Mouse (Mus musculus): ENCODE data around the gene Fbxo34. TPM values are rescaled to one million over a fixed set of nuclear protein-coding genes. Genes with fewer than 3 reads are reported as not detected.

The Fbxo34 gene
- polyA plus RNA-seq, 1 experiment from 2014 or later, result 18.1 TPM

- no peak for DNase-seq (ENCODE audit: low spot score)
- WGBS, result 93% methylated on average over 5 of the region's 5 CpGs
- Histone ChIP-seq H3K4me1 (ENCODE audit: insufficient read depth, low read depth, low read length) (no peaks in the 10 kb centered on the region), H3K9ac (replicated peaks; ENCODE audit: low read depth) (no peak overlapping the region), H3K27me3 (replicated peaks; ENCODE audit: insufficient read depth, low read length) (no peaks in the 10 kb centered on the region), H3K9me3 (ENCODE audit: low read length) (no peaks in the 10 kb centered on the region), H3K4me2 (replicated peaks; ENCODE audit: low read depth, low read length) (no peak overlapping the region), H3K27ac (ENCODE audit: low read length) (no peak overlapping the region), H3K4me3 (ENCODE audit: low read depth, low read length) (no peak overlapping the region), H3K36me3 (ENCODE audit: insufficient read depth, low read length) (no peaks in the 10 kb centered on the region)
- TF ChIP-seq CTCF (IDR thresholded peaks at IDR 0.05), result no peak
- TF ChIP-seq EP300 (IDR thresholded peaks at IDR 0.05), result no peak
- ATAC-seq, result no peak
Measured at GRCm38 (mm10) chr14:47506676-47507075, 56.5 kb downstream of the Fbxo34 start.

GRCm38 (mm10) chr14:47508035-47508434 lies 57.8 kb downstream of the Fbxo34 start:
- no peak overlapping the region for H3K4me3 ChIP-seq (ENCODE audit: low read depth, low read length)
- no peak overlapping the region for H3K4me2 ChIP-seq (replicated peaks; ENCODE audit: low read depth, low read length)
- no peak overlapping the region for H3K9ac ChIP-seq (replicated peaks; ENCODE audit: low read depth)
- no peak for ATAC-seq
- DNase-seq (ENCODE audit: low spot score), result no peak
- H3K27me3 ChIP-seq (replicated peaks; ENCODE audit: insufficient read depth, low read length), result no peaks in the 10 kb centered on the region
- H3K27ac ChIP-seq (ENCODE audit: low read length), result no peak overlapping the region
- no peaks in the 10 kb centered on the region for H3K4me1 ChIP-seq (ENCODE audit: insufficient read depth, low read depth, low read length)
- TF ChIP-seq CTCF (IDR thresholded peaks at IDR 0.05), result no peak
- TF ChIP-seq EP300 (IDR thresholded peaks at IDR 0.05), result no peak
- H3K36me3 ChIP-seq (ENCODE audit: insufficient read depth, low read length), result no peaks in the 10 kb centered on the region
- no peaks in the 10 kb centered on the region for H3K9me3 ChIP-seq (ENCODE audit: low read length)

GRCm38 (mm10) chr14:47510244-47510643 lies 60.0 kb downstream of the Fbxo34 start:
- Histone ChIP-seq H3K9me3 (ENCODE audit: low read length) (no peaks in the 10 kb centered on the region), H3K27ac (ENCODE audit: low read length) (no peak overlapping the region), H3K9ac (replicated peaks; ENCODE audit: low read depth) (no peak overlapping the region), H3K4me1 (ENCODE audit: insufficient read depth, low read depth, low read length) (peaks cover 3% of the 10 kb centered on the region; the same call in 1 of the 2 replicates), H3K27me3 (replicated peaks; ENCODE audit: insufficient read depth, low read length) (no peaks in the 10 kb centered on the region), H3K4me3 (ENCODE audit: low read depth, low read length) (no peak overlapping the region), H3K36me3 (ENCODE audit: insufficient read depth, low read length) (no peaks in the 10 kb centered on the region), H3K4me2 (replicated peaks; ENCODE audit: low read depth, low read length) (no peak overlapping the region)
- DNase-seq (ENCODE audit: low spot score), result no peak
- no peak for ATAC-seq
- TF ChIP-seq EP300 (IDR thresholded peaks at IDR 0.05), result no peak
- TF ChIP-seq CTCF (IDR thresholded peaks at IDR 0.05), result no peak
- WGBS, result 86% methylated on average over 4 of the region's 4 CpGs

- DNase-seq (ENCODE audit: low spot score), result no peak
- no peaks in the 10 kb centered on the region for H3K36me3 ChIP-seq (ENCODE audit: insufficient read depth, low read length)
- no peak for ATAC-seq
- no peaks in the 10 kb centered on the region for H3K9me3 ChIP-seq (ENCODE audit: low read length)
- peaks cover 4% of the 10 kb centered on the region; the same call in 1 of the 2 replicates for H3K4me1 ChIP-seq (ENCODE audit: insufficient read depth, low read depth, low read length)
- no peak overlapping the region for H3K27ac ChIP-seq (ENCODE audit: low read length)
- no peak overlapping the region for H3K9ac ChIP-seq (replicated peaks; ENCODE audit: low read depth)
- H3K4me3 ChIP-seq (ENCODE audit: low read depth, low read length), result no peak overlapping the region
- no peaks in the 10 kb centered on the region for H3K27me3 ChIP-seq (replicated peaks; ENCODE audit: insufficient read depth, low read length)
- H3K4me2 ChIP-seq (replicated peaks; ENCODE audit: low read depth, low read length), result no peak overlapping the region
- WGBS, result 95% methylated on average over 3 of the region's 3 CpGs
- TF ChIP-seq EP300 (IDR thresholded peaks at IDR 0.05), result no peak
- no peak for TF ChIP-seq CTCF (IDR thresholded peaks at IDR 0.05)
Measured at GRCm38 (mm10) chr14:47513606-47514005, 63.4 kb downstream of the Fbxo34 start.

GRCm38 (mm10) chr14:47514816-47515453 lies 64.7 kb downstream of the Fbxo34 start:
- H3K4me2 ChIP-seq (replicated peaks; ENCODE audit: low read depth, low read length), result peak overlapping the region; percentile 1; the same call in 1 of the 2 replicates
- peak; percentile 93 for ATAC-seq
- H3K9ac ChIP-seq (replicated peaks; ENCODE audit: low read depth), result no peak overlapping the region

GRCm38 (mm10) chr14:47515636-47516035 lies 65.4 kb downstream of the Fbxo34 start:
- ATAC-seq (no peak; the same call in 1 of the 2 replicates), DNase-seq (ENCODE audit: low spot score) (peak; percentile 65)
- no peak overlapping the region; the same call in 1 of the 2 replicates for H3K4me2 ChIP-seq (replicated peaks; ENCODE audit: low read depth, low read length)
- peaks cover 5% of the 10 kb centered on the region; the same call in 1 of the 2 replicates for H3K4me1 ChIP-seq (ENCODE audit: insufficient read depth, low read depth, low read length)
- no peak overlapping the region for H3K4me3 ChIP-seq (ENCODE audit: low read depth, low read length)
- no peaks in the 10 kb centered on the region for H3K36me3 ChIP-seq (ENCODE audit: insufficient read depth, low read length)
- no peaks in the 10 kb centered on the region for H3K27me3 ChIP-seq (replicated peaks; ENCODE audit: insufficient read depth, low read length)
- H3K27ac ChIP-seq (ENCODE audit: low read length), result peak overlapping the region; percentile 76
- 76% methylated on average over 8 of the region's 8 CpGs for WGBS
- H3K9ac ChIP-seq (replicated peaks; ENCODE audit: low read depth), result no peak overlapping the region
- TF ChIP-seq EP300 (IDR thresholded peaks at IDR 0.05), result no peak
- TF ChIP-seq CTCF (IDR thresholded peaks at IDR 0.05), result peak; percentile 54
- no peaks in the 10 kb centered on the region for H3K9me3 ChIP-seq (ENCODE audit: low read length)

More at GRCm38 (mm10) chr14:47514816-47515453, 64.7 kb downstream of the Fbxo34 start:
- peaks cover 5% of the 10 kb centered on the region; the same call in 1 of the 2 replicates for H3K4me1 ChIP-seq (ENCODE audit: insufficient read depth, low read depth, low read length)
- H3K4me3 ChIP-seq (ENCODE audit: low read depth, low read length), result no peak overlapping the region
- no peaks in the 10 kb centered on the region for H3K36me3 ChIP-seq (ENCODE audit: insufficient read depth, low read length)
- WGBS, result 23% methylated on average over 7 of the region's 7 CpGs
- no peaks in the 10 kb centered on the region for H3K27me3 ChIP-seq (replicated peaks; ENCODE audit: insufficient read depth, low read length)
- TF ChIP-seq CTCF (IDR thresholded peaks at IDR 0.05) (no peak), EP300 (IDR thresholded peaks at IDR 0.05) (peak; percentile 48)
- DNase-seq (ENCODE audit: low spot score), result peak; percentile 88
- no peaks in the 10 kb centered on the region for H3K9me3 ChIP-seq (ENCODE audit: low read length)
- H3K27ac ChIP-seq (ENCODE audit: low read length), result peak overlapping the region; percentile 76

Data from lung, postnatal 0 days (tissue).